Mouse (Mus musculus) cortical plate, adult 2 months (tissue): ENCODE measurements around the gene Syne2.

ENCODE experiments used
- CTCF ChIP-seq: fragments of 200-500 bp; IDR thresholded peaks from 2 replicates; pipeline ENCODE4 v1.5.1; 2011; ENCODE audit warnings: mild to moderate bottlenecking, control low read depth, low read length; ENCODE audit not compliant: insufficient read depth; ENCODE audit errors: extremely low read depth
- POLR2A ChIP-seq: fragments of 200-500 bp; IDR thresholded peaks from 2 replicates; pipeline ENCODE4 v1.6.1; 2011; ENCODE audit warnings: mild to moderate bottlenecking, low read length, control low read depth; ENCODE audit not compliant: insufficient read depth; ENCODE audit errors: extremely low read depth

DNA sequence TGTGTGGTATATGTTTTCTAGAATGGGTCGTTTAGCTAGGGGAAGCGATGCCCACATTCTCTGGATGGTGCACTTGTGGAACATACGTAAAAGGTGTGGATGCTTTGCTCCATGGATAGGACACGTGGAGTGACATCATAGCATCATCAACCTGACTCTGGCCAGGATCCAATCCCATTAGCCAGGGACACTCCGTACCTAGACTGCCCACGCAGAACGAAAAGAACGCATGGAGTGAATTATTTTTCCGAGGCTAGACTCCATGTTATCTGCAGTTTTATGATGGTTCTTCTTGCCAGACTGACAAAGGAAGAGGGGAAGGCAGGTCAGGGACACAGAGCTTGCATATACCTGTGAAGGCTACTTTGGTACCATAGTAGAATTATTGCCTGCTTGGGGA lies 37.7 kb downstream of the Syne2 start:
- no peak for TF ChIP-seq CTCF
- TF ChIP-seq POLR2A: no peak
